Mouse (Mus musculus): ENCODE measurements at regions not wholly inside any gene's neighbourhood (a gene's known extent, or its start where the extent isn't known, plus 50 kb on each side); places are given as distances from the start of the nearest gene placed in this dataset.

GRCm38 (mm10) chr7:95688151-95689146 lies 482.6 kb upstream of the Tenm4 start:
- peak; percentile 1 for DNase-seq

GRCm38 (mm10) chr7:95689161-95689833 lies 481.7 kb upstream of the Tenm4 start:
- DNase-seq: no peak

GRCm38 (mm10) chr7:95699506-95699905 lies 471.5 kb upstream of the Tenm4 start:
- DNase-seq: no peak

- DNase-seq: no peak
Measured at GRCm38 (mm10) chr7:95710088-95710487, 461.0 kb upstream of the Tenm4 start.

- DNase-seq: no peak
Measured at GRCm38 (mm10) chr7:95720083-95720482, 451.0 kb upstream of the Tenm4 start.

GRCm38 (mm10) chr7:95725716-95726487 lies 445.1 kb upstream of the Tenm4 start:
- DNase-seq: no peak

- no peak for DNase-seq
Measured at GRCm38 (mm10) chr7:95733807-95734206, 437.2 kb upstream of the Tenm4 start.

GRCm38 (mm10) chr7:95734587-95734986 lies 436.5 kb upstream of the Tenm4 start:
- no peak for DNase-seq

GRCm38 (mm10) chr7:95736716-95737115 lies 434.3 kb upstream of the Tenm4 start:
- no peak for DNase-seq

GRCm38 (mm10) chr7:95738725-95739245 lies 432.3 kb upstream of the Tenm4 start:
- no peak for DNase-seq

- no peak for DNase-seq
Measured at GRCm38 (mm10) chr7:95739779-95740178, 431.3 kb upstream of the Tenm4 start.

- no peak for DNase-seq
Measured at GRCm38 (mm10) chr7:95758375-95758774, 412.7 kb upstream of the Tenm4 start.

GRCm38 (mm10) chr7:95760945-95761661 lies 409.9 kb upstream of the Tenm4 start:
- no peak for DNase-seq

GRCm38 (mm10) chr7:95766356-95767150 lies 404.5 kb upstream of the Tenm4 start:
- no peak for DNase-seq

- DNase-seq: no peak
Measured at GRCm38 (mm10) chr7:95784523-95784922, 386.5 kb upstream of the Tenm4 start.

- DNase-seq: no peak
Measured at GRCm38 (mm10) chr7:95787543-95787942, 383.5 kb upstream of the Tenm4 start.

- no peak for DNase-seq
Measured at GRCm38 (mm10) chr7:95787951-95788350, 383.1 kb upstream of the Tenm4 start.

- DNase-seq: no peak
Measured at GRCm38 (mm10) chr7:95789424-95789823, 381.6 kb upstream of the Tenm4 start.

GRCm38 (mm10) chr7:95799022-95799421 lies 372.0 kb upstream of the Tenm4 start:
- no peak for DNase-seq

- DNase-seq: no peak
Measured at GRCm38 (mm10) chr7:95809626-95810025, 361.4 kb upstream of the Tenm4 start.

GRCm38 (mm10) chr7:95810096-95810495 lies 360.9 kb upstream of the Tenm4 start:
- DNase-seq: peak; percentile 9

All from adrenal gland, adult 2 months (tissue).